Mouse (Mus musculus): ENCODE measurements around the gene Tmem202. TPM values are rescaled to one million over a fixed set of nuclear protein-coding genes. Genes with fewer than 3 reads are reported as not detected.

Tmem202 gene
- polyA plus RNA-seq, 1 experiment from 2014 or later: 0.94 TPM

DNA sequence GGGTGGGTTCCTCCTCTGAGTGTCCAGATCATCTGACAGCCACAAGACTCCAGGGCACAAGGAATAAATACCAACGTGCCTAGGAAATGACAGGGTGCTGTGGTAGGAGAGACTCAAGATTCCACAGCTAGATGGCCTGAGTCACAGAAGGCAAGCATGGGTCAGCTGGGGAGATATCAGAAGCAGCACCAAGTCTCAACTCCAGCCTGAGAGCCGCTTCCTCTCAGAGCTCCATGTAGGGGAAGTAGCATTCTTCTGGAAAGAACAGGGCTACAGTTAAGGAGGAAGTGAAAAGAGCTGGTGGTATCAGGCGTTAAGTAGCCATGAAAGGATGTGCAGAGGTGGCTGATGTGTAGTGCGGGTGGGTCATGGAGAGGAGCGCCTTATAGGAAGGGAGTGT is 5.1 kb upstream of the Tmem202 start:
- Histone ChIP-seq H3K27me3 (ENCODE audit: control insufficient read depth, insufficient read depth, low read depth, low read length) (no peaks in the 10 kb centered on the region), H3K9me3 (replicated peaks; ENCODE audit: control insufficient read depth, low read length, poor library complexity, severe bottlenecking) (no peaks in the 10 kb centered on the region), H3K4me3 (ENCODE audit: low read depth, low read length) (no peak overlapping the region), H3K4me2 (ENCODE audit: low read length) (no peak overlapping the region), H3K36me3 (ENCODE audit: control insufficient read depth, insufficient read depth, low read length) (no peaks in the 10 kb centered on the region), H3K27ac (ENCODE audit: low read length) (no peak overlapping the region), H3K4me1 (ENCODE audit: control insufficient read depth, insufficient read depth, low read length) (peaks cover 19% of the 10 kb centered on the region), H3K9ac (ENCODE audit: low read depth, low read length) (no peak overlapping the region)
- no peak for ATAC-seq
- 89% methylated on average over 5 of the region's 5 CpGs for WGBS

DNA sequence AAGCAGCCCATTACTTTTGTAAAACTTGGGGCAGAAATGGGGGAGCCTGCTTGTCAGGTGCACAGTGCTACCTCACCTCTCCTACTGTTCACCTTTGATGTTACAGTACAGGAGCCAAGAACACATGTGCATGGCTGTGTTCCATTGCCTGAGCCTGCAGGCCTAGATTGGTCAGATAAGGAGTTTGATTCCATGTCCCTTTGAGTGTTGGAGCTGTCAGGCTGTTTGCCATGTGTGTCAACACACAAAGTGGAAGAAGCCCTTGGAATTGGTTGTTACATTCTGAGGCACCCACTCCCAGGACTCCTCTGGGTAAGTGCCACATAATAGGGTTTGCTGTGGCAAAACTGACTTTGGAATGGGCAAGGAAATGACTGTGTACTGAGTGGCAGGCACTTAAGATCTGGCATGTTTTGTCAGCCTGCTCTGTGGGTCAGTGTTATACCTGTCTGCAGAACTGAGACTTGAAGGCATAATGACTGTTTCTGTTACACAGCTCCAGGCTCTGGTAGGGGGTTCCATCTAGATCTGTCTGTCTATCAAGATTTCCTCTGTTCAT is 3.2 kb upstream of the Tmem202 start:
- Histone ChIP-seq H3K9me3 (replicated peaks; ENCODE audit: control insufficient read depth, low read length, poor library complexity, severe bottlenecking) (no peaks in the 10 kb centered on the region), H3K36me3 (ENCODE audit: control insufficient read depth, insufficient read depth, low read length) (no peaks in the 10 kb centered on the region), H3K4me2 (ENCODE audit: low read length) (no peak overlapping the region), H3K27ac (ENCODE audit: low read length) (no peak overlapping the region), H3K27me3 (ENCODE audit: control insufficient read depth, insufficient read depth, low read depth, low read length) (no peaks in the 10 kb centered on the region), H3K4me3 (ENCODE audit: low read depth, low read length) (no peak overlapping the region), H3K9ac (ENCODE audit: low read depth, low read length) (no peak overlapping the region), H3K4me1 (ENCODE audit: control insufficient read depth, insufficient read depth, low read length) (peaks cover 23% of the 10 kb centered on the region)
- no peak for ATAC-seq

DNA sequence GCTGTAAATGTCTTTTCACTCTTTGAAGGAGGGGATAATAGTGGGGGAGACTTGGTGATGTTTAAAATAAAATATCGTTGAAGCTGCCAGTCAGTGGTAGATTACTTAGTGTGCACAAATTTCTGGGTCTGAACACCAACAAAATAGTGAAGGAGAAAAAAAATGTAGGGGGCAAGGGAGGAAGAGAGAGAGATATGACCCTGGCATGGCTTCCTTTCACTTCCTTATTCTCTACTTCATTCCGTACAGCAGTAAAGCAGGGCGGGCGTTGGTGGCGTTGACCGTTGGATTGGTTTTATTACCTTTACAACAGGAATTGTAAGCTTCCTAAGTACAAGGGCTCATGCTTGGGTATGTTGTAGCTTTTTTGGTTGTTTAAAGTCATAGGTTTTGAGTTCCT is 2.0 kb upstream of the Tmem202 start:
- Histone ChIP-seq H3K4me3 (ENCODE audit: low read depth, low read length) (no peak overlapping the region), H3K4me2 (ENCODE audit: low read length) (no peak overlapping the region), H3K9me3 (replicated peaks; ENCODE audit: control insufficient read depth, low read length, poor library complexity, severe bottlenecking) (no peaks in the 10 kb centered on the region), H3K9ac (ENCODE audit: low read depth, low read length) (no peak overlapping the region), H3K36me3 (ENCODE audit: control insufficient read depth, insufficient read depth, low read length) (no peaks in the 10 kb centered on the region), H3K4me1 (ENCODE audit: control insufficient read depth, insufficient read depth, low read length) (peaks cover 23% of the 10 kb centered on the region), H3K27me3 (ENCODE audit: control insufficient read depth, insufficient read depth, low read depth, low read length) (no peaks in the 10 kb centered on the region), H3K27ac (ENCODE audit: low read length) (no peak overlapping the region)
- ATAC-seq: no peak
- 90% methylated on average over 6 of the region's 6 CpGs for WGBS

DNA sequence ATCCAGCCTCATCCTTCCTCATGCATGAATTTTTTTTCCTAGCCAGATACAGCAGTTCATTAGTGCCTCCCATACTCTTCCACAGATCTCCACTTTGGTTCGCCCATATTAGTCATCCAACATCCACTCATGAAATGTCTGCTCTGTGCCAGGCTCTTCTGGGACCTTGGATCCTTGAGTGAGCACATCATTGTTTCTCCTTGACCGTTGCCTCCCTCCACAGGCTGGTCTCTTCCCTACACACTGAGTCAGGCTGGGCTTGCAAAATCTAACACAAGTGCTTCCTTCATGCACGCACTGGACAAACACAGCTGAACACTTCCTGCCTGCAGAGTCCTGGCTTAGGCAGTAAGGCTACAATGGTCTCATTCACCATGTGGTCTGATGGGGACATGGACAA is 2.0 kb downstream of the Tmem202 start:
- no peak overlapping the region for H3K9ac ChIP-seq (ENCODE audit: low read depth, low read length)
- H3K4me1 ChIP-seq (ENCODE audit: control insufficient read depth, insufficient read depth, low read length): peaks cover 21% of the 10 kb centered on the region
- no peaks in the 10 kb centered on the region for H3K9me3 ChIP-seq (replicated peaks; ENCODE audit: control insufficient read depth, low read length, poor library complexity, severe bottlenecking)
- H3K27me3 ChIP-seq (ENCODE audit: control insufficient read depth, insufficient read depth, low read depth, low read length): no peaks in the 10 kb centered on the region
- H3K4me2 ChIP-seq (ENCODE audit: low read length): no peak overlapping the region
- ATAC-seq: no peak
- 84% methylated on average over 3 of the region's 3 CpGs for WGBS
- no peak overlapping the region for H3K27ac ChIP-seq (ENCODE audit: low read length)
- no peaks in the 10 kb centered on the region for H3K36me3 ChIP-seq (ENCODE audit: control insufficient read depth, insufficient read depth, low read length)
- no peak overlapping the region for H3K4me3 ChIP-seq (ENCODE audit: low read depth, low read length)

DNA sequence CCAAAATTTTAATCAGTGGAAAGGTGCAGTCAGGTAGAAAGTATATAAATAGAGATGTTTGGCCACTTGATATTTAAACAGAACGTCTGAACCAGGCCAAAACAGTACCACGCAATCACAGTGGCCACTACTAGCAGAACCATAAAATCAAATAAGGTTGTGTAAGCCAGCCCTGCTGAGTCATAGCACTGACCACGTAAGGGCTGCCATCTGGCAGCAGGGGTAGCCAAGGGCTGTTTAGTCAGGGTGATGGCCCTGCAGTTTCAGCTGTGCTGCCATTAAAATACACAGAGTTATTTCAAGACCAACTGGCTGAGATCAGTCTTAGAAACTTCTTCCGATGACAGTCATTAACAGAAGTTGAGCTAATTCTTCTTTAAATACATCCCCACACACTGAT is 5.8 kb downstream of the Tmem202 start:
- 87% methylated on average over 4 of the region's 4 CpGs for WGBS
- ATAC-seq: no peak
- no peaks in the 10 kb centered on the region for H3K9me3 ChIP-seq (replicated peaks; ENCODE audit: control insufficient read depth, low read length, poor library complexity, severe bottlenecking)

DNA sequence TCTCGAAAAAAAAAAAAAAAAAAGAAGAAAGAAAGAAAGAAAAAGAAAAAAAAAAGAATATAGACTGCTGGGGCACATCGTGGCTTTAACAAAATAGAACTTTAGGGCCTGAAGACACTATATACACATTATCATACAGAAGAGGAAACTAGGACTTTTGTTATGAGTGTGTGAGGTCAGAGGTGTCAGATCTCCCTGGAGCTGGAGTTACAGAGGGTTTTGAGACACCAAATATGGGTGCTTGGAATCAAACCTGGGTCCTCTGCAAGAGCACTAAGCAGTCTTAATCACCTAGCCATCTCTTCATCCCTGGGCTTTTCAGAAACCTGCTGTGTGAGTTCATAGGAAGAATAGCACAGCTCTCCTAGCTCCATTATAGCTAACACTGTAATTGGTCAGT is 6.2 kb downstream of the Tmem202 start:
- Histone ChIP-seq H3K36me3 (ENCODE audit: control insufficient read depth, insufficient read depth, low read length) (no peaks in the 10 kb centered on the region), H3K4me2 (ENCODE audit: low read length) (no peak overlapping the region), H3K9me3 (replicated peaks; ENCODE audit: control insufficient read depth, low read length, poor library complexity, severe bottlenecking) (no peaks in the 10 kb centered on the region), H3K9ac (ENCODE audit: low read depth, low read length) (no peak overlapping the region), H3K4me3 (ENCODE audit: low read depth, low read length) (no peak overlapping the region), H3K4me1 (ENCODE audit: control insufficient read depth, insufficient read depth, low read length) (no peaks in the 10 kb centered on the region), H3K27me3 (ENCODE audit: control insufficient read depth, insufficient read depth, low read depth, low read length) (no peaks in the 10 kb centered on the region), H3K27ac (ENCODE audit: low read length) (no peak overlapping the region)
- no peak for ATAC-seq
- 78% methylated on average over 2 of the region's 2 CpGs for WGBS

More for the DNA sequence above, 5.8 kb downstream of the Tmem202 start:
- Histone ChIP-seq H3K4me2 (ENCODE audit: low read length) (no peak overlapping the region), H3K27me3 (ENCODE audit: control insufficient read depth, insufficient read depth, low read depth, low read length) (no peaks in the 10 kb centered on the region), H3K27ac (ENCODE audit: low read length) (no peak overlapping the region), H3K4me1 (ENCODE audit: control insufficient read depth, insufficient read depth, low read length) (peaks cover 1% of the 10 kb centered on the region; the same call in 1 of the 2 replicates), H3K9ac (ENCODE audit: low read depth, low read length) (no peak overlapping the region), H3K36me3 (ENCODE audit: control insufficient read depth, insufficient read depth, low read length) (no peaks in the 10 kb centered on the region), H3K4me3 (ENCODE audit: low read depth, low read length) (no peak overlapping the region)

DNA sequence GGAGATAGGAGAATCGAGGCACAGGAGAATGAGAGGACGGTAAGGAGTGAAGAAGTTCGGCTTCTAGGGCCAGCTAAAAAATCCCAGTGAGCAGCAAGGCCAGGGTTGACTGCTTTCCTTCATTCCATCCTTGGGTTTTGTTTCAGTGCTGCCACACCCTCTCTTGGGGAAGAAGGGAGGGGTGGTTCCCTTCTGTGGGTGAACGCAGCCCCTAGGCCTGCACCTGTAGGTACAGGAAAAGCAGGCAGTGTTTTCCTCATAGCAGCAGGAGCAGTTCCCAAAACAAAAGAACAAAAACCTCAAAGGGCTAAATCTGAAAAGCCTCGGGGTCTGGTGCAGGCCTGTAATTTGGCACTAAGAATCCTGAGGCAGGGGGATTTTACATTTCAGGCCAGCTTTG is 8.0 kb downstream of the Tmem202 start:
- no peak overlapping the region for H3K4me2 ChIP-seq (ENCODE audit: low read length)
- H3K4me1 ChIP-seq (ENCODE audit: control insufficient read depth, insufficient read depth, low read length): no peaks in the 10 kb centered on the region
- H3K36me3 ChIP-seq (ENCODE audit: control insufficient read depth, insufficient read depth, low read length): no peaks in the 10 kb centered on the region
- no peaks in the 10 kb centered on the region for H3K9me3 ChIP-seq (replicated peaks; ENCODE audit: control insufficient read depth, low read length, poor library complexity, severe bottlenecking)
- no peaks in the 10 kb centered on the region for H3K27me3 ChIP-seq (ENCODE audit: control insufficient read depth, insufficient read depth, low read depth, low read length)
- 13% methylated on average over 5 of the region's 5 CpGs for WGBS
- no peak overlapping the region for H3K4me3 ChIP-seq (ENCODE audit: low read depth, low read length)
- no peak overlapping the region for H3K27ac ChIP-seq (ENCODE audit: low read length)
- H3K9ac ChIP-seq (ENCODE audit: low read depth, low read length): no peak overlapping the region
- ATAC-seq: no peak

DNA sequence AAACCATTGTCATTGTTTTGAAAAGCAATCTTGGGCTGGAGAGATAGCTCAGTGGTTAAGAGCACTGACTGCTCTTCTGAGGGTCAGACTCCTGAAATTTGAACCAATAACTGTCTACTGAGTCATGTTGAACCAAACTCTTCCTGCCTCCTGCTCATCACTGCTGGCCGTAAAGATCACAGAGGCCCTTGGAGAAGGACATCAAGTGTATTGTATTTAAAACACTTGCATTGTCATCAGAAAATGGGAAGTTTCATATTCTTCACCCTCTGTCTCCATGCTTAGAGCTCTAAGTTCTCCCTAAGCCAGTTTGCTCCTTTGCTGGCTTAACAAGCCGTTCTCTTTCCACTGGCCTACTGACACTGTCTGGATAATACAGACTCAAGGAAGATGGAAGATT is 11.4 kb downstream of the Tmem202 start:
- H3K9me3 ChIP-seq (replicated peaks; ENCODE audit: control insufficient read depth, low read length, poor library complexity, severe bottlenecking): no peaks in the 10 kb centered on the region
- no peak overlapping the region for H3K9ac ChIP-seq (ENCODE audit: low read depth, low read length)
- WGBS: 86% methylated on average over 2 of the region's 2 CpGs
- ATAC-seq: no peak
- no peaks in the 10 kb centered on the region for H3K4me1 ChIP-seq (ENCODE audit: control insufficient read depth, insufficient read depth, low read length)
- no peaks in the 10 kb centered on the region for H3K36me3 ChIP-seq (ENCODE audit: control insufficient read depth, insufficient read depth, low read length)
- no peaks in the 10 kb centered on the region for H3K27me3 ChIP-seq (ENCODE audit: control insufficient read depth, insufficient read depth, low read depth, low read length)
- H3K4me3 ChIP-seq (ENCODE audit: low read depth, low read length): no peak overlapping the region
- no peak overlapping the region for H3K27ac ChIP-seq (ENCODE audit: low read length)
- H3K4me2 ChIP-seq (ENCODE audit: low read length): no peak overlapping the region

DNA sequence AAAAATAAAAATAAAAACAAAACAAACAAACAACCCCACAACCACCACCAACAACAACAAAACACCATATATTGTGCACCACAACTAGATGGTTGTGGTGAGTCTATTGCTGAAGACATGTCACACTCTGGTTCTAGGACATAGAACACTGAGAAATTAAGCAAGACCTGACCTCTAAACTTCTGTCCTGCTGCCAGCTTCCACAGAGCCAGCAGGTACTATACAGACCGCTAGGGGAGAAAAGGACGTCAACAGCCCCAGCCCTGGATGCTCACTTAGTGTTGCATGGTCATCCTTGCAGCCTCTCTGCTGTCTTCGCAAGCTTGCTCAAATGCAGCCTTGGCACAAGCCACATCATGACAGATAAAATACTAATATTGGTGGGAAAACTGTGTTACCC is 12.1 kb downstream of the Tmem202 start:
- H3K9me3 ChIP-seq (replicated peaks; ENCODE audit: control insufficient read depth, low read length, poor library complexity, severe bottlenecking): no peaks in the 10 kb centered on the region
- ATAC-seq: no peak
- no peak overlapping the region for H3K27ac ChIP-seq (ENCODE audit: low read length)
- no peaks in the 10 kb centered on the region for H3K4me1 ChIP-seq (ENCODE audit: control insufficient read depth, insufficient read depth, low read length)
- 86% methylated on average over 3 of the region's 3 CpGs for WGBS
- H3K4me3 ChIP-seq (ENCODE audit: low read depth, low read length): no peak overlapping the region
- no peaks in the 10 kb centered on the region for H3K36me3 ChIP-seq (ENCODE audit: control insufficient read depth, insufficient read depth, low read length)
- H3K4me2 ChIP-seq (ENCODE audit: low read length): no peak overlapping the region
- no peak overlapping the region for H3K9ac ChIP-seq (ENCODE audit: low read depth, low read length)
- no peaks in the 10 kb centered on the region for H3K27me3 ChIP-seq (ENCODE audit: control insufficient read depth, insufficient read depth, low read depth, low read length)

Data from midbrain, embryonic 16.5 days (tissue).